Mouse (Mus musculus): ENCODE measurements at regions not wholly inside any gene's neighbourhood (a gene's known extent, or its start where the extent isn't known, plus 50 kb on each side); places are given as distances from the start of the nearest gene placed in this dataset.

DNA sequence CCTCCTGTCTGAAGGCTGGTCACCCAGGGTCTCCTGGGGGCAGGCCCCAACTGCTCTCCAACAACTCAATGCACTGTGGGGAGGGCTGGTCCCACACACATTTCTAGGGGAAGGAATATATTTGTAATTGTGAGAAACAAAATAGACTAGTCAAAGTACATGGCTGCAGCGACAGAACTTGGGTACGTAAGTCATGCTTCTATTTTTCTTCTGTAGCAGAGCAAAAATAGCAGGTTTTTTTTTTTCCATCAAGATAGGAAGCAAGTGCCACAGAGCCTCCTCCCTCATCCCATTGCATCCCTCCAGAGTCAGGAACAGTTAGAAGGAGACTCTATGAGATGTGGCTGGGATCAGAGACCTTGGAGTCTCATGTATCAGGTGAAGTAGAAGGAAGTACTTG, 124.9 kb upstream of the Tnr start:
- DNase-seq (ENCODE audit: low spot score in 2 of 2) = no peak

DNA sequence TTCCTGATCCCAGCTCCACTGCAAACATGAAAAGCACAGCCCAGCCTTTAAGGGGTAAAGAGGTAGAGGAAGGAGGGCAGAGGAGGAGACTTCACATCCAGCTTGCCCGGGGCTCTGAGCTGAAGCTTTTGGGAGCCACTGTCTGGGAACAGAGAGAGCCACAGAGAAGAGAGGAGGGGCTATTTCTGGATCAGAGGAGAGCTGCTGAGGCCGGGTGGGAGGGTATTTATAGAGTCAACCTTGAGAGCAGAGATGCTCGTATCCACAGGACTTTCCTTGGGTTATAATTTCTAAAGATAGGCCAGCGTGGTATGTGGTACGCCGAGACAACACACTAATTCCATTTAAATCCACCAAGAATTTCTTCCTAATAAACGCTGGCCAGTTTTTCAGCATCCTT, 117.3 kb upstream of the Tnr start:
- DNase-seq (ENCODE audit: low spot score in 2 of 2) = no peak

DNA sequence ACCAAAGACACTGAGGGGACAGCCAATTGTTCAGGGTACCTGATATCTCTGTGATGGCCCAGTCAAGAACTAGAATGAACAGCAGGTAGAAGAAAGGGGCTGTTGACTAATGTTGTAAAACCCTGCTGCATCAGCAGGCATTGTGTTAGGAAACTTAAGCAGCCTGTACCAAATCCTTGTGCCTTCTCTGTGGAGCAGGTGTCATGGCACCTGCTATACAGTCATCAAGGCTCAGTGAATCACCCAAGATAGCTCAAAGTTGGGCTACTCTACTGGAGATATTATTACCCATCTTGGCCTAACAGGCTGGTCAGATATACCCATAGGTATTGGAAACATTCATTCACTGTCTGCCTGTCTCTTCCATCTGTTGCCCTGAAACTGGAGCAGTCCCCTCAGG, 116.8 kb upstream of the Tnr start:
- no peak for DNase-seq (ENCODE audit: low spot score in 2 of 2)

DNA sequence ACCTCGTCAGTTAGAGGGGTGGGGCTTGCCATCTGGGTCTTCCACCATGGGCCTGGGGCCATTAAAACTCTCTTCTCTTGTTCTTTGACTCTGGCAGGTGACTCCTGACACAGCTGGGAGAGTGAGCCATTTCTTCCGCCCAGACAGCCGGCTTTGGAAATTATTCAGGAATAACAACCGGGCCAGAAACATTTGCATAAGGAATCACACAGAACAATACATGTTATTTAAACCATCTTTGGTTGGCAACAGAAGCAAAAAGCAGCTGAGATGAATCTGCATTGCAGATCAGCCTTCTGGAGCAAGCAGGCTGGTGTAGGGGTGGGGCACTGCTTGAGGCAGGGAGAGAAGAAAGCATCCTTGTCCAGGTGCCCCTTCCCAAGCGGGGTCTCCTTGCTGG, 110.2 kb upstream of the Tnr start:
- DNase-seq (ENCODE audit: low spot score in 2 of 2) = peak in 1 of 2 experiments; percentile 40

DNA sequence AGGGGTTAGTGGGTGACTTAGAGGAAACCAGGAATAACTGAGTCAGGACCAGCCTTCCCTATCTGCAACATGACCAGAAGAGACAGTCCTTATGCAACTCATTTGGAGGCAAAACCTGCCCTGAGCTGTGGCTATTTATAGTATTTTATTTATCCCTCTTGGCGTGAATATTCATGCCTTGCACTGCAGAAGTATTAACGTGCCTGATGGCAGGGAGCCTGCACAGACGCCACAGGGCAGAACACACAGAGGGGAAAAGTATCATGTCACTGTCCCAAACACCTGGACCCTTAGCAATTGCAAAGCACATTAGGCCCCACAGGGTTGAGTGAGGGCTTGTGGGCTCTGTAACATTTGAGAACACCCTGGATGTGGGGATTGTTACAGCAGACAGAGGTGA, 107.9 kb upstream of the Tnr start:
- no peak for DNase-seq (ENCODE audit: low spot score in 2 of 2)

DNA sequence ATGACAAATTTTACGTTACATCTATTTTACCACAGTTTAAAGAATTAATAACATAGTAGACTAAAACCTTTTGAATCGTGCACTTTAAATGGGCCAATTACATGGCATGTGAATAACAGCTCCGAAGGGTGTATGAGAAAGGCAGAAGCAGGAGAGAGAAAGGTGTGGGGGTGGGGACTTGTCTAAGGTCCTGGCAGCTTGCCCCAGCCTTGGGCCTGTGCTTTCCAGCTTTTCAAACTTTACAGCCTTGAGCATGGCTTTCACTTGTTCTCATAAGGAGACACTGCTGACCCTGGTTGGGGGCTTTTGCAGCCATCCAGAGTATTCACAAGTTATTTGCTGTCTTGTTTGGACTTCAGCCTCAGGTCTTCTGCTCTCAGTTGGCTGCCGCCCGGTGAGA, 106.4 kb upstream of the Tnr start:
- DNase-seq (ENCODE audit: low spot score in 2 of 2) = no peak

DNA sequence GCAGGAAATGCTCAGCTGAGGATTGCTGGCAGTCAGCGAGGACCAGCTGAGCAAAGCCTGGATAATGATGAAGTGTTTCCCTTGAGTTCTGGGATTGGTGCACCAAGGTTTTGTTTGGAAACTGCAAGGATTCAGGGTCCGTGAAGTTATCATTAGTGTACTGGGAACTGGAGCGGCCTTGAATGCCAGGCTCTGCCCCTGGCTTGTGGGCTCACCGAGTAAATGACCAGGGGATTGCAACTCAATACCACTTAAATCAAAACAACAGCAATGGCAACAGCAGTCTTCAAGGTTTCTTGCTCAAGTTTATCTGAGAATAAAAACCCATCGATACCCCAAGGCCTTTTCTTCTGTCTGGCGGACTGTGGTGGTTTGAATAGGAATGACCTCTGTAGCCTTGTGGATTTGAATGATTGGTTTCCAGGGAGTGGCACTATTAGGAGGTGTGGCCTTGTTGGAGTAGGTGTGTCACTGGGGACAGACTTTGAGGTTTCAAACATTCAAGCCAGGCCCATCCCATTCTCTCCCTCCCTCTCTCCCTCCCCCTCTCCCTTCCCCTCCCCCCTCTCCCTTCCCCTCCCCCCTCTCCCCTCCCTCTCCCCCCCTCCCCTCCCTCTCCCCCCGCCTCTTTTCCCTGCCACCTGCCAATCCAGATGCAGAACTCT, 104.1 kb upstream of the Tnr start:
- DNase-seq (ENCODE audit: low spot score in 2 of 2) = no peak

DNA sequence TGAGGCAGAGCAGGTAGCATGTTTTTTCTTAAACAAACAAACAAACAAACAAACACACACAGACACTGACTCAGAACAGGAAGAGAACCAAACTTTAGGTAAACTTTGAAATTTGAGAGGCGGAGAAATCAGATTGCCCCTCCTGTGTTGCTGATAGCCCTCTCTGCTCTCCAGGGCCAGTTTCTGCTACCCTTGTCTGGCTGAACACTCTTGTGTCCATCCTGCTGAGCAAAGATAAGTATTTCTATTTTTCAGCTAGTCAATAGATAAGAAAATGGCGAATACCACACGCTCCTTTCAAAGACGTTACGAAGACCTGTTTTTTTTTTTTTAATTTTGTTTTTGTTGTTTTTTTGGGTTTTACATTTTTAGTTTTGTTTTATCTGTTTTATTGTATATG, 103.4 kb upstream of the Tnr start:
- DNase-seq (ENCODE audit: low spot score in 2 of 2) = no peak

DNA sequence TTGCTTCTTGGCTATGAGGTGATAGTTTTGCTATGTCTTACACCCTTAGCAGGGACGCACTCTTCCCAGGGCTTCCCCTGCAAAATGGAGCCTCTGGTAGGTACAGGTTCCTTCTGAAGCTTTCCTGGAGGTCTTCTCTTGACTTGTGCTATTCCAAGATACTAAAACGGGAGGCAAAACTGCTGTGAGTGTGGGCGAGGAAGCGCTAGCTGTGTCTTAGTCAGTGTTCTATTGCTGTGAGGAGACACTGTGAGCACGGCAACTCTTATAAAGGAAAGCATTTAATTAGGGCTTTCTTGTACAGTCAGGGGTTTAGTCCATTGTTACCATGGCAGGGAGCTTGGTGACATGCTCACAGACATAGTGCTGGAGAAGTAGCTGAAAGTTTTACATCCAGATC, 99.9 kb upstream of the Tnr start:
- peak; percentile 55 to 75 for DNase-seq (ENCODE audit: low spot score in 2 of 2)

DNA sequence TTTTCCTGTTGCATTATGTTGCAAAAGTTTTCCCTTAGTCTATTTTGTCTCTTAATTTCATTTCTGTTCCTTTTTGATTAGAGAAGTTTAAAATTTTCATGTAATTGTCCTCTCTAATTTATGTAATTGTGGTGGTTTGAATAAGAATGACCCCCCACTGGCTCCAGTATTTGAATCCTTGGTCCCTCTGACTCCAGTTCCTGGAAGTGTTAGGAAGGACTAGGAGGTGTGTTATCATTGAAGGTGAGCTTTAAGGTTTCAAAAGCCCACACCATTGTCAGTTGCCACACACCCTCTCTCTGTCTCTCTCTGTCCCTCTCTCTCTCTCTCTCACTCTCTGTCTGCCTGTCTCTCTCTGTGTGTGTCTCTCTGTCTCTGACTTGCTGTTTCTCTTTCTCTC, 93.6 kb upstream of the Tnr start:
- DNase-seq (ENCODE audit: low spot score in 2 of 2) = no peak

DNA sequence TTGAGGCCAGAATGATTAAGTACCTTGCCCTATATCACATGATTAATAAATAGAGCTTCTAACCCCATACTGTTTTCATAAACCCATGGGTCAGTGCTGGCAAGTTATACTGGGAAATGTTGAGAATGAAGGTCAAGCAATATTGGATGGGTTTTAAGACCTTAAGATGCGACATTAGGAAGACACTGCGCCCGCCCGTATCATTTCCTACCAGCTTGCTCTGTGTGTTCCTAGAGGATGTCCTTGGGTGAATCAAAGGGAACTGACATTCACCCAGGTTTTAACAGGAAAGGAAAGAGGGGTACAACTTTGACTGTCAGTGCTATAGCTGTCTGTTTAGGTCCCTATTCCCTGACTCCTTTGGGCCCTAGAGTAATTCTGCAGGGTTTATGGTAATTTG, 90.0 kb upstream of the Tnr start:
- no peak for DNase-seq (ENCODE audit: low spot score in 2 of 2)

DNA sequence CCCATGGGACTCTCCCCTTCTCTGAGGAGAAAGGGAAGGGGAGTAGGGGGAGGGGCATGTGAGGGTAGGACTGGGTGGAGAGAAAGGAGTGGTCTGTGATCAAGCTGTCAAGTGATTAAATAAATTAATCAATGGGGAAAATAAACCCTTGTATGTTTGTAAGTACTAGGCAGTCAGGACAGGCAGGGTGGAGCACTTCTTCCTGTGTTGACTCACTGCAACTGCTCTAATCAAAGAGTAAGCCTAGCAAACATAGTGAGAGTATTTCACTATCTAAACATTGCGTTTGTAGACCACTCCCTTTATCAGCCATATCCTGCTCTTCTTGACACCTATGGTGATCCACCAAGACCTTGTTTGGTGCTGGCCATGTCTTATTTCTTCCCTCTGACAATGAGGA, 82.8 kb upstream of the Tnr start:
- no peak for DNase-seq (ENCODE audit: low spot score in 2 of 2)

DNA sequence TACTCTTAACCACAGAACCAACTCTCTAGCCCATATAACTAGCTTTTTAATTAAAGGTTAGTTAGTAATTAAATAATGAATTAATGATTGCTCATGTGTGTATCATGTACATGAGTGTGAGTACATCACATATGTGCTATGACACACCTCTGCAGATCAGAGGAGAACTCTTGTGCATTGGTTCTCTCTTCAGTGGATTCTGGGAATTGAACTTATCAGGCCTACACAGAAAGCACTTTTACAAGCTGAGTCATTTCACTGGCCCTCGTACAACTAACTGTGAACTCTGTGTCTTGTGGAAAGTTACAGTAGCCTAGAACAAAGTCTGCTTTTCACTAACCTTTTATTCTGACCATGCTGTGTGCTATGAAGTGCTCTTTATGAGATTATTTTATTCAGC, 79.5 kb upstream of the Tnr start:
- DNase-seq (ENCODE audit: low spot score in 2 of 2) = no peak

DNA sequence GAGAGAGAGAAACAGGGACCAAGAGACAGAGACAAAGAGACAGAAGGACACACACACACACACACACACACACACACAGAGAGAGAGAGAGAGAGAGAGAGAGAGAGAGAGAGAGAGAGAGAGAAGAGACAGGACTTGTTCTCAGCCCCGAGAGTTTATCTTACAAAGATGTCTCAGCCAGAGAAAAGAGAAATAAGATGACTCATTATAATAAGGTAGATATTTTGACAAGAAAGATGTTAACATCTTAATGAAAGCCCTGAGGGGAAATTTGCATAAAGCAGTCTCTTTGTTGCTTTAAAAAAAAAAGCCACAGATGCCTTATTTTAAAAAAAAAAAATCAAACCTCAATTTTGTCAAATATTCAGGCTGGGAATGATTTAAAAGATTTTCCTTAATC, 78.1 kb upstream of the Tnr start:
- DNase-seq (ENCODE audit: low spot score in 2 of 2) = no peak

DNA sequence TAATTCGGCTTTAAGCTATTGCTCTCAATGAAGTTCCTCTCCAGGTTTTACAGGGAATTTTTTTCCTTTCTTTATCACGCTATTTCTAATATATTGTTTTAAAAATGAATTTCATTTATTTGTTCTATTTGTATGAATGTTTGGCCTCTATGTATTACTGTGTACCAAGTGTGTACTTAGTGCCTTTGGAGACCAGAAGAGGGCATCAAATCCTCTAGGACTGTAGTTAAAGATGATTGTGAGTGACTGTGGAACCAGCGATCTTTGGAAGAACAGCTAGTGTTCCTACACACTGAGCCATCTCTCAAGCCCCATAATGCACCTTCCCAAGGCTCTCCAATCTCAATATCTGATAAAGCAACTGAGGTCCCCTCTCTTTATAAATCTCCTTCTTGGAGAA, 72.1 kb upstream of the Tnr start:
- DNase-seq (ENCODE audit: low spot score in 2 of 2) = no peak

DNA sequence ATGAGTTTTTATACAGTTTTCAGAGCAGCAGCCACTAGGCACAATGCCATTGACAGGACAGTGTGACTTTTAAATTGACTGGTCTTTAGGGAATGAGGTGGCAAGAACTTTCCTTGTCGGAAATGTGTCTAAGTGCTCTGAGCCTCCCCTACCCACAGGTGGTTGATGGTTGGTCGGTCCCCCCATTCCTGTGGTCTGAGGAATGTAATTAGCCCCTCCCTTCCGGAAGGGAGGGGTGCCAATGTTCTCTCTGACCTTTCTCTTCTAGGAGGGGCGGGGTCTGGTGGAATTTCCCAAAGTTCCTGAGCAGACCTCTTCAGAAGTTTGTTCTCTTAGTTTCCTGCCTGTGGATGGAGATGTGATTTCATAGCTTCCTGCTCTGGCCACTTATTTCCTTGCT, 62.7 kb upstream of the Tnr start:
- no peak for DNase-seq (ENCODE audit: low spot score in 2 of 2)

DNA sequence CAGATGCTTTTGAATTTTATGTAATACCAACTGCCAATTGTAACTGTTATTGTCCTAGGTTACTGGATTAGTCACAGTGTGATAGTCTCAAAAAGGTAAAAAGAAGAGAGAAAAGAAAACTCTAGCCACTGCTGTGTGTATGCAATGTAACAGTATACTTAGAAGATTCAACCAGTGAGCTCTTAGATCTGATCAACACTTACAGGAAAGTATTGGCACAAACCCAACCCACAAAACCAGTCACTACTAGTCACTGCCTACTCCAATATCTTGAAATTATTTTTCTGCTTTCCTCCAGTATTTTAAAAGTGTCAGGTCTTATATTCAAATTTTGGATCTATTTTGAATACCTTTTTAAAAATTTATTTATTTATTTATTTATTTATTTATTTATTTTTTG, 52.6 kb upstream of the Tnr start:
- no peak for DNase-seq (ENCODE audit: low spot score in 2 of 2)
